Mouse (Mus musculus) bone marrow macrophage, adult 2 months (primary cell): Measurements from ENCODE around the gene Prkn.

Experiments used
- CTCF ChIP-seq: IDR thresholded peaks from 2 replicates; pipeline ENCODE4 v1.5.1; 2012; ENCODE audit warnings: low read depth, mild to moderate bottlenecking, low read length, moderate library complexity
- POLR2A ChIP-seq: IDR thresholded peaks from 2 replicates; pipeline ENCODE4 v1.6.1; 2012; ENCODE audit warnings: mild to moderate bottlenecking, low read depth, low read length, borderline replicate concordance

DNA sequence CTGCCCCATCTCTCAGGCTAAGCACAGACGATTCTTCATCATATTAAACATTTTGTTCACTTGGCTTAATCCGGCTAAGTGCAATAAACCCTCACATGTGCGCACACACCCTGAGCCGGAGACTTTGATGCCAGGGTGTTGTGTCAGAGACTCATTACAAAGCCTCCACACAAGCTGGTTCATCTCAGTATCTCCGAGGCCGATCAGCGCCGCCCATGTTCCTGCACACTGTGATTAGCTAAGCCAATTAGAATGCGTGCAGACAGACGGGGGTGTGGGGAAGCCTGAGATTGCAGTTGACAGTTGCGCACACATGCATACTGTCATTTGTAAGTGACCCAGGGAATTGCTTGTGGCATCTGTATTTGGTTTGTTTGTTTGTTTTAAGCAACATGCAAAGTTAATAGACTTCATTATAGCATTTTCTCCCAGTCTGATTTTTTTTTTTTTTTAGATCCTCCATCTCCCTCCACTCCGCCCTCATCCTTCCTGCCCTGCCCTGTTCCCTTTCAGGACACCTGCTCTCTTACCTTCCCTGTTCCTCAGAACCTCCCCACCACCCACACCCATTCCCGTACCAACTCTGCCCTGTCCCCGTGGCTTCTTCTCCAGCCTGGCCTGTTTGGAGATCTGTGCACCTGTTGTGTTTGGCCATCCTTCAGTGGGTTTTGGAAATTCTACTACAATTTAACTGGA, 1202.5 kb downstream of the Prkn start:
- TF ChIP-seq CTCF (no peak), POLR2A (no peak)
